Mouse (Mus musculus): ENCODE data around the gene Ost4. TPM values are rescaled to one million over a fixed set of nuclear protein-coding genes. Genes with fewer than 3 reads are reported as not detected.
A peak's percentile ranks its signal among the peaks of the same experiment; 100 is the strongest.

The Ost4 gene
- polyA plus RNA-seq, 1 experiment from 2014 or later, result 215 TPM

DNA sequence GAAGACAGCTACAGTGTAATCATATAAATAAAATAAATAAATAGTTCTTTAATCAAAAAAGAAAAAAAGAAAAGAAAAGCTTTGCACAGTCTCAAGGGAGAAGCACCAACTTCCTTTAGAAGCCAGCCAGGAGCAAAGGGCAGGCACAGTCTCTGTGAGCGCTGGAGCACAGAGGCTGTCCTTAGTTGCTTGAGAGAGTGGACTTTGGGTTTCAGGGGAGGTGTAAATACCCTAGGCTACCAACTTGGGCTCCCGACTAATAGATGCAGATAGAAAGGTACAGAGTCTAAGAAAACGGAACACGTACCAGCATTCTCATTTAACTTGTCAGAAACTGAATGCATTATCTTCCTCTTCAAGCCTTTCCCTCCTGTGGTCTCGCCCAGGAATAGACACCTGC lies 41.0 kb upstream of the Ost4 start:
- ATAC-seq, result no peak
- Histone ChIP-seq H3K4me3 (ENCODE audit: low read depth, low read length) (no peak overlapping the region), H3K9ac (ENCODE audit: low read depth, low read length) (no peak overlapping the region), H3K4me2 (ENCODE audit: low read length) (no peak overlapping the region), H3K27me3 (ENCODE audit: control insufficient read depth, insufficient read depth, low read depth, low read length) (no peaks in the 10 kb centered on the region), H3K4me1 (ENCODE audit: control insufficient read depth, insufficient read depth, low read length) (peaks cover 19% of the 10 kb centered on the region), H3K27ac (ENCODE audit: low read length) (no peak overlapping the region), H3K36me3 (ENCODE audit: control insufficient read depth, insufficient read depth, low read length) (peaks cover 8% of the 10 kb centered on the region; the same call in 1 of the 2 replicates), H3K9me3 (replicated peaks; ENCODE audit: control insufficient read depth, low read length, poor library complexity, severe bottlenecking) (no peaks in the 10 kb centered on the region)
- WGBS, result 84% methylated on average over 5 of the region's 5 CpGs

DNA sequence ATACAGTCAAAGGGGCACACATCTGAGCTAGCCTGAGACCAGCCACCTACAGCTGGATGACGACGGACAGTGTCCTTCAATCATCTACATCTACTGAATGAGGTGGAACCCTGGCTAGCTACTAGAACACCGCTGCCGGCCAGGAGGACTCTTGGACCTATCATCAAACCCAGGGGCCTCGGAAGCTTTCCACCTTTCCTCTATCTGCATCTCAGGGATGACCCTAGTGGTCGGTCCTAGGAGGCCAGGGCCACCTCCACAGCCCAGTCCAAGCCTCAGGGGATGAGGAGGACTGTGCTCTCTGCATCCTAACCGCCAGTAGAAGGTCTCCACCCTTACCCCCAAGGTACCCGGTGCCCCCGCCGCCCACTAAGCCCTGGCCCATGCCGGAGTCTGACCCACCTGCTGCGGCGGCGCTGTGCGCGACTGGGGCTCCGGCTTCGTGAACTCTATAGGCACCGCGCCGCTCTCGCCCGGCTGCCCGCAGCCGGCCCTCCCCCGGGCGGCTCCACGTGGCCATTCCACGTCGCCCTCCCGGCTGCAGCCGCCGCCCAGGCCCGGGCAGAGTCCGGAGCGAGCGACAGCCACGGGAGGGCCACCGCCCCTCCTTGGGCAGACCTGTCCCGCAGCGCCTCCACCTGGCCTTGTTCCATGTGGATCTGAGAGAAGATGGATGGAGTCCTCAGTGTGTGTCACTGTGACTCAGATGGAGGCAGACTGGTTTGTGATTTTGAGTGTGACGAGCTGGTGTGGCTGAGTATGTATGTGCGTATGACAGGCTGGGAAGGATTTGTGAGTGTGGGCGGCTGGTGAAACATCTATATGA lies 37.6 kb upstream of the Ost4 start, which contains the start of gene Cgref1:
Gene Cgref1, minus strand, starts transcription at position 636 of the 826 bp plus-strand sequence.
- peak within 1 kb of the TSS; percentile 79 for H3K4me2 ChIP-seq (ENCODE audit: low read length)
- peak; percentile 76 for ATAC-seq
- H3K36me3 ChIP-seq (ENCODE audit: control insufficient read depth, insufficient read depth, low read length), result no peaks in the 10 kb centered on the region
- no peaks in the 10 kb centered on the region for H3K9me3 ChIP-seq (replicated peaks; ENCODE audit: control insufficient read depth, low read length, poor library complexity, severe bottlenecking)
- H3K4me3 ChIP-seq (ENCODE audit: low read depth, low read length), result peak within 1 kb of the TSS; percentile 63
- 5% methylated on average over 44 of the region's 44 CpGs for WGBS
- H3K4me1 ChIP-seq (ENCODE audit: control insufficient read depth, insufficient read depth, low read length), result peaks cover 11% of the 10 kb centered on the region
- no peaks in the 10 kb centered on the region for H3K27me3 ChIP-seq (ENCODE audit: control insufficient read depth, insufficient read depth, low read depth, low read length)
- peak within 1 kb of the TSS; percentile 89 for H3K9ac ChIP-seq (ENCODE audit: low read depth, low read length)
- H3K27ac ChIP-seq (ENCODE audit: low read length), result peak within 1 kb of the TSS; percentile 33

DNA sequence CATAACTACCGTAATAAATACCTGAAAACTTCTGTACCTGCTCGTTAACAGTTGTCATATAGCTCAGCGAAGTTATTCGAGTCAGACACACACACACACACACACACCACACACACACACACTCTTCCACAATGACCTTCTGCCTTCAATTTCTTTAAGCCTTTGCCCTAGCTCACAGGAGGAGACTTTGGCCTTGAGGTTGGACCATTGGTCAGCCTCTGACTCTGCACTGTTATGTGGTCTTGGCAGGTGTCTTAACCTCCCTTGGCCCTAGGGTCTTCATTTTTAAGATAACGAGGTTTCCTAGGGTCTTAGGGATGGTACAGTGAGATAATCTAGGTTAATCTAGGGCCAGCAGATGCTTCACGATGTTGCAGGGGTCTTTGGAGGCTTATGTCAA lies 36.8 kb upstream of the Ost4 start:
- peaks cover 8% of the 10 kb centered on the region; the same call in 1 of the 2 replicates for H3K4me1 ChIP-seq (ENCODE audit: control insufficient read depth, insufficient read depth, low read length)
- no peak overlapping the region for H3K27ac ChIP-seq (ENCODE audit: low read length)
- H3K36me3 ChIP-seq (ENCODE audit: control insufficient read depth, insufficient read depth, low read length), result no peaks in the 10 kb centered on the region
- H3K9me3 ChIP-seq (replicated peaks; ENCODE audit: control insufficient read depth, low read length, poor library complexity, severe bottlenecking), result no peaks in the 10 kb centered on the region
- H3K9ac ChIP-seq (ENCODE audit: low read depth, low read length), result 0 out of 2 replicates have a peak overlapping the region, but pooled peaks have one; percentile 89
- peak overlapping the region; percentile 79 for H3K4me2 ChIP-seq (ENCODE audit: low read length)
- no peak for ATAC-seq
- peak overlapping the region; percentile 63 for H3K4me3 ChIP-seq (ENCODE audit: low read depth, low read length)
- H3K27me3 ChIP-seq (ENCODE audit: control insufficient read depth, insufficient read depth, low read depth, low read length), result no peaks in the 10 kb centered on the region
- WGBS, result 88% methylated on average over 6 of the region's 6 CpGs

DNA sequence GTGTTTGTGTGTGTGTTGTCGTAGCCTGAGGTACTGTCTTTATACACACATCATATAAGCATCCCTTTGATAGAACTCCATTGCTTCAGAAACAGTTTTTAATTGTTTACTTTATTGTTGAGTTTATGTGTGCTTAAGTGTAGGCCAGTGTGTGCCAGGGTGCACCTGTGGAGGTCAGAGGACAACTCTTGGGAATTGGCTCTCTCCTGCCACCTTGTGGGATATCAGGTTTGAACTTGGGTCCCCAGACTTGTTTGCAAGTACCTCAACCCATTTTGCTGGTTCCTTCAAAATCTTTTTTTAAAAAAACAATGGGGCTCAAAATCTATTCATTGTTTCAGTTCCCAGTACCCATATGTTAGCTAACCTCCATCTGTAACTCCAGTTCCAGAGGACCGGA lies 35.4 kb upstream of the Ost4 start:
- no peaks in the 10 kb centered on the region for H3K36me3 ChIP-seq (ENCODE audit: control insufficient read depth, insufficient read depth, low read length)
- WGBS, result 97% methylated on average over 2 of the region's 2 CpGs
- no peaks in the 10 kb centered on the region for H3K27me3 ChIP-seq (ENCODE audit: control insufficient read depth, insufficient read depth, low read depth, low read length)
- no peak for ATAC-seq
- H3K27ac ChIP-seq (ENCODE audit: low read length), result no peak overlapping the region
- H3K9me3 ChIP-seq (replicated peaks; ENCODE audit: control insufficient read depth, low read length, poor library complexity, severe bottlenecking), result no peaks in the 10 kb centered on the region
- no peak overlapping the region for H3K9ac ChIP-seq (ENCODE audit: low read depth, low read length)
- H3K4me2 ChIP-seq (ENCODE audit: low read length), result no peak overlapping the region
- 0 out of 2 replicates have a peak, but pooled peaks cover 4% of the 10 kb centered on the region for H3K4me1 ChIP-seq (ENCODE audit: control insufficient read depth, insufficient read depth, low read length)
- H3K4me3 ChIP-seq (ENCODE audit: low read depth, low read length), result no peak overlapping the region

DNA sequence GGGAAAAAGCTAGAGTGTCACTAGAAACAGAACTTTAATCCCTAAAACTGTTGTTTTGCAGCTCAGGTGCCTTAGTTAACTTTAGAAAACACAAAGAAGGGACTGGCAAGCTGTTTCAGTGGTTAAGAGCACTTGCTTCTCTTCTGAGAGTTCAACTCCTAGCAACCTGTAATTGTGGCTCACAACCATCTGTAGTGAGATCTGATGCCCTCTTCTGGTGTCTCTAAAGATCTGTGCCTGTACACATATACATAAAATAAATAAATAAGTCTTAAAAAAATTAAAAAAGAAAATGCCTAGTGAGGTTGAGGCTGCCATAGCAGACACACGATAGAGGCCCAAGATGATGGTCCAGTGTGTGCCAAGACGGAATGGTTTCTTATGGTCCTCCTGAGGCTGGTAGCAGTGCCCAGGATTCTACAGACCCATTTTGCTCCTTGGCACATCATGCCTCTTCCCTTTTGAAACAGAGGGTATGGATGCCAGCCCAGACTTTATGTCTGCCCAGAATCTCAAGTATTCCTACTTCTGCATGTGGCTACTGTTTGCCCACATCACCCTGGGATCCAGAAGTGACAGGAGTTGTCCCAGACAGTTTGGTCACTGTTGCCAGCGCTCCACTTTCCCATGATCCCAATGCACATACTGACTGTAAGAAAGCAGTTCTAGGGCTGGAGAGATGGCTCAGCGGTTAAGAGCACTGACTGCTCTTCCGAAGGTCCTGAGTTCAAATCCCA lies 27.3 kb upstream of the Ost4 start:
- Histone ChIP-seq H3K27ac (ENCODE audit: low read length) (no peak overlapping the region), H3K9me3 (replicated peaks; ENCODE audit: control insufficient read depth, low read length, poor library complexity, severe bottlenecking) (no peaks in the 10 kb centered on the region), H3K4me1 (ENCODE audit: control insufficient read depth, insufficient read depth, low read length) (no peaks in the 10 kb centered on the region), H3K4me2 (ENCODE audit: low read length) (no peak overlapping the region), H3K9ac (ENCODE audit: low read depth, low read length) (no peak overlapping the region), H3K27me3 (ENCODE audit: control insufficient read depth, insufficient read depth, low read depth, low read length) (no peaks in the 10 kb centered on the region), H3K4me3 (ENCODE audit: low read depth, low read length) (no peak overlapping the region), H3K36me3 (ENCODE audit: control insufficient read depth, insufficient read depth, low read length) (0 out of 2 replicates have a peak, but pooled peaks cover 6% of the 10 kb centered on the region)
- ATAC-seq, result no peak
- 85% methylated on average over 5 of the region's 5 CpGs for WGBS

DNA sequence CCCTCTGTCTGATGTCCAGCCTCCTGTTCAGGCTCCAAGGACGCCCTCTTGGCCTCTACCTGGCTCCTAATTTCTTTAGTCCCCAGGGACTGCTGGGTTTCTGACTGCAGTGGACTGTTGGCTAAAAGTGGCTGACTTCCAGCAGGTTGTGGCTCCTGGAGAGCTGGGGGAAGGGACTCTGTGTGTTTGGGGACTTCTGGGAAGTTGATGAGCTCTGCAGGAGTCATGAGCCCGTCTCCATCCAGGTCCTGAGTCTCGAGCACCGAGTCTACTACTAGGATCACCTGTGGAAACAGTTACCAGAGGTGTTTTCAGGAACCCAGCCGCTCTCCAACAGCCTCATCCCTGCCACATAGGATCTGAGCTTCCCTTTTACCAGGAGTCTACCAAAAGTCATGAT lies 26.1 kb upstream of the Ost4 start:
- Histone ChIP-seq H3K36me3 (ENCODE audit: control insufficient read depth, insufficient read depth, low read length) (0 out of 2 replicates have a peak, but pooled peaks cover 6% of the 10 kb centered on the region), H3K27ac (ENCODE audit: low read length) (no peak overlapping the region), H3K4me1 (ENCODE audit: control insufficient read depth, insufficient read depth, low read length) (no peaks in the 10 kb centered on the region), H3K4me2 (ENCODE audit: low read length) (no peak overlapping the region), H3K9me3 (replicated peaks; ENCODE audit: control insufficient read depth, low read length, poor library complexity, severe bottlenecking) (no peaks in the 10 kb centered on the region), H3K27me3 (ENCODE audit: control insufficient read depth, insufficient read depth, low read depth, low read length) (no peaks in the 10 kb centered on the region), H3K4me3 (ENCODE audit: low read depth, low read length) (no peak overlapping the region), H3K9ac (ENCODE audit: low read depth, low read length) (no peak overlapping the region)
- WGBS, result 62% methylated on average over 5 of the region's 5 CpGs
- no peak for ATAC-seq

DNA sequence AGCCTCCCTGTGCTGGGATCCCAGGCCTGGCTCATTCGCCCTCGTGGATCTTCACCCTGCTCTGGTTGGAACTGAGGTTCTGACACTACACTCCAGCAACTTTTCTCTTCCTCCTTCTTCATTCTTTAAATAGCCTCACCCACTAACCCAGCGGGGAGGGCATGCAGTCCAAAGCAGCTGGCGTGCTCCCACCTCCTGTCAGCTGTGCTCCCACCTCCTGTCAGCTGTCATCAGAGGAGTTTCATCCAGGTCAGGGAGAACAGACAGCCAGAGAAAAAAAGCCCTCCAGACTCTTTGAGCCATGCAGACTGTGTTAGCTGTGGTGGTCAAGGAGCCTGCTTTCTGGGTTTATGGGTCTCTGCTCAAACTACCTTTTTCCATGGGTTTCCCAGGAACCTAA lies 23.8 kb upstream of the Ost4 start:
- Histone ChIP-seq H3K4me3 (ENCODE audit: low read depth, low read length) (no peak overlapping the region), H3K4me2 (ENCODE audit: low read length) (no peak overlapping the region), H3K36me3 (ENCODE audit: control insufficient read depth, insufficient read depth, low read length) (0 out of 2 replicates have a peak, but pooled peaks cover 6% of the 10 kb centered on the region), H3K27me3 (ENCODE audit: control insufficient read depth, insufficient read depth, low read depth, low read length) (no peaks in the 10 kb centered on the region), H3K27ac (ENCODE audit: low read length) (no peak overlapping the region), H3K9ac (ENCODE audit: low read depth, low read length) (no peak overlapping the region), H3K9me3 (replicated peaks; ENCODE audit: control insufficient read depth, low read length, poor library complexity, severe bottlenecking) (no peaks in the 10 kb centered on the region), H3K4me1 (ENCODE audit: control insufficient read depth, insufficient read depth, low read length) (no peaks in the 10 kb centered on the region; the same call in 1 of the 2 replicates)
- no peak for ATAC-seq
- 87% methylated on average over 4 of the region's 4 CpGs for WGBS

DNA sequence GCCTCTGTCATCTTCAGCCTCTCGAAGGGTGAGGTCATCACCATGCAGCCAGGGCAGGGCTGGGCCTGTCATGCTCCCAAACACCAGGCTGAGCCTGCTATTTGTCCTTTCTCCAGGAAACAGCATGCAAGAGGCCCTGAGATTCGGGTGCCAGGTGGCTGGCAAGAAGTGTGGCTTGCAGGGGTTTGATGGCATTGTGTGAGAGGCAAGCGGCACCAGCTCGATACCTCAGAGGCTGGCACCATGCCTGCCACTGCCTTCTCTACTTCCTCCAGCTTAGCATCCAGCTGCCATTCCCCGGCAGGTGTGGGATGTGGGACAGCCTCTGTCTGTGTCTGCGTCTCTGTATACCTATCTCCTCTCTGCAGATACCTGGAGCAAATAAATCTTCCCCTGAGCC lies 23.3 kb upstream of the Ost4 start:
- Histone ChIP-seq H3K27me3 (ENCODE audit: control insufficient read depth, insufficient read depth, low read depth, low read length) (no peaks in the 10 kb centered on the region), H3K27ac (ENCODE audit: low read length) (no peak overlapping the region), H3K9me3 (replicated peaks; ENCODE audit: control insufficient read depth, low read length, poor library complexity, severe bottlenecking) (no peaks in the 10 kb centered on the region), H3K4me2 (ENCODE audit: low read length) (no peak overlapping the region), H3K4me1 (ENCODE audit: control insufficient read depth, insufficient read depth, low read length) (no peaks in the 10 kb centered on the region; the same call in 1 of the 2 replicates), H3K36me3 (ENCODE audit: control insufficient read depth, insufficient read depth, low read length) (0 out of 2 replicates have a peak, but pooled peaks cover 6% of the 10 kb centered on the region), H3K4me3 (ENCODE audit: low read depth, low read length) (no peak overlapping the region), H3K9ac (ENCODE audit: low read depth, low read length) (no peak overlapping the region)
- WGBS, result 84% methylated on average over 6 of the region's 6 CpGs
- ATAC-seq, result no peak

DNA sequence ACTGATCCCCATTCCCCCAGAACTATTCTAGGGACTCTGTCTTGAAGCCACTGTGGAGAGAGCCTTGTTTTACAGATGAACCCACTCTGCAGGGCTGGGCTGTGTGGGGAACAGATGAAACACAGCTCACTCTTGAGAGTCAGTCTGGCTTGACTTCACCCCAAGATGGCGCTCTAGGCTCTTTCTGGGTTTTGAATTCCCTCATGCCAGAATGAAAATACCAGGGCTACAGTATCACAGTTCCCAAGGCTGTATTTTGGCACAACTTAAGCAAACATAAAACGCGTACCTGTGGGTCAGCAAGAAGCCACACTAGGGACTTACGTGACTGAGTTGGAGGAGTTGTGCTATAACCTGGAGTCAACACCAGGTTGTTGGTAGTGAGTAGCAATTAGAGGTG lies 22.5 kb upstream of the Ost4 start:
- Histone ChIP-seq H3K9me3 (replicated peaks; ENCODE audit: control insufficient read depth, low read length, poor library complexity, severe bottlenecking) (no peaks in the 10 kb centered on the region), H3K27me3 (ENCODE audit: control insufficient read depth, insufficient read depth, low read depth, low read length) (no peaks in the 10 kb centered on the region), H3K4me2 (ENCODE audit: low read length) (no peak overlapping the region), H3K4me1 (ENCODE audit: control insufficient read depth, insufficient read depth, low read length) (no peaks in the 10 kb centered on the region; the same call in 1 of the 2 replicates), H3K9ac (ENCODE audit: low read depth, low read length) (no peak overlapping the region), H3K4me3 (ENCODE audit: low read depth, low read length) (no peak overlapping the region), H3K36me3 (ENCODE audit: control insufficient read depth, insufficient read depth, low read length) (0 out of 2 replicates have a peak, but pooled peaks cover 6% of the 10 kb centered on the region), H3K27ac (ENCODE audit: low read length) (no peak overlapping the region)
- WGBS, result 47% methylated on average over 4 of the region's 4 CpGs
- no peak for ATAC-seq
